Mouse (Mus musculus): ENCODE measurements around the gene Lpp. TPM values are rescaled to one million over a fixed set of nuclear protein-coding genes. Genes with fewer than 3 reads are reported as not detected.

Lpp gene
- total and polyA plus RNA-seq, 3 experiments: not detected

- no peak overlapping the region for H3K4me3 ChIP-seq (ENCODE audit: control insufficient read depth in 1 of 2, insufficient read depth in 1 of 2, low read depth in 2 of 2, low read length in 2 of 2)
- H3K9me3 ChIP-seq (replicated peaks; ENCODE audit: insufficient read depth, low read length): no peaks in the 10 kb centered on the region
- DNase-seq (ENCODE audit: low read depth, low spot score): no peak
- no peaks in the 10 kb centered on the region for H3K36me3 ChIP-seq (ENCODE audit: control insufficient read depth in 1 of 2, insufficient read depth in 2 of 2, low read length in 2 of 2)
- no peak overlapping the region for H3K27ac ChIP-seq (ENCODE audit: control insufficient read depth, low read depth, low read length)
- no peaks in the 10 kb centered on the region for H3K79me2 ChIP-seq (ENCODE audit: control insufficient read depth, insufficient read depth, low read length, poor library complexity)
- no peak for TF ChIP-seq ZC3H11A (IDR thresholded peaks at IDR 0.05; ENCODE audit: low read depth, low read length)
- TF ChIP-seq ZNF384 (IDR thresholded peaks at IDR 0.05; ENCODE audit: low read depth, low read length): no peak
- no peak for TF ChIP-seq RAD21 (IDR thresholded peaks at IDR 0.05; ENCODE audit: low read depth, low read length)
- no peak for TF ChIP-seq ELF1 (IDR thresholded peaks at IDR 0.05; ENCODE audit: low read depth, low read length)
- no peak for TF ChIP-seq ZMIZ1 (IDR thresholded peaks at IDR 0.05; ENCODE audit: low read depth, low read length)
- no peak for TF ChIP-seq POLR2A (IDR thresholded peaks at IDR 0.05; ENCODE audit: control insufficient read depth in 1 of 2, insufficient read depth in 1 of 2, low read depth in 1 of 2, low read length in 2 of 2, poor library complexity in 1 of 2)
- TF ChIP-seq CHD2 (IDR thresholded peaks at IDR 0.05; ENCODE audit: low read length): no peak
- no peak for TF ChIP-seq CTCF (IDR thresholded peaks at IDR 0.05 in 2 of 3, conservative IDR thresholded peaks at IDR 0.05 in 1 of 3; ENCODE audit: control insufficient read depth in 1 of 3, insufficient read depth in 1 of 3, low read depth in 2 of 3, low read length in 3 of 3, poor library complexity in 1 of 3, severe bottlenecking in 1 of 3)
- no peak for TF ChIP-seq MAZ (IDR thresholded peaks at IDR 0.05; ENCODE audit: low read depth, low read length)
- no peak for TF ChIP-seq UBTF (IDR thresholded peaks at IDR 0.05; ENCODE audit: borderline replicate concordance, insufficient read depth, low read depth, low read length)
- no peak for TF ChIP-seq ZKSCAN1 (IDR thresholded peaks at IDR 0.05; ENCODE audit: low read depth, low read length)
- no peak for TF ChIP-seq GABPA (IDR thresholded peaks at IDR 0.05; ENCODE audit: low read depth, low read length)
- TF ChIP-seq MEF2A (IDR thresholded peaks at IDR 0.05; ENCODE audit: extremely low read depth, insufficient replicate concordance, low read depth, low read length, poor library complexity, severe bottlenecking): no peak
- TF ChIP-seq MAFK (IDR thresholded peaks at IDR 0.05; ENCODE audit: borderline replicate concordance, low read depth, low read length): no peak
- no peak for TF ChIP-seq MXI1 (IDR thresholded peaks at IDR 0.05; ENCODE audit: low read depth, low read length)
- TF ChIP-seq SIN3A (IDR thresholded peaks at IDR 0.05; ENCODE audit: low read length): no peak
- TF ChIP-seq RCOR1 (IDR thresholded peaks at IDR 0.05; ENCODE audit: low read depth, low read length): no peak
- TF ChIP-seq CHD1 (IDR thresholded peaks at IDR 0.05; ENCODE audit: low read depth, low read length): no peak
- TF ChIP-seq ETS1 (IDR thresholded peaks at IDR 0.05; ENCODE audit: low read depth, low read length): no peak
- H3K9ac ChIP-seq (ENCODE audit: control insufficient read depth, low read depth, low read length, poor library complexity, severe bottlenecking): no peak overlapping the region
- no peaks in the 10 kb centered on the region for H3K27me3 ChIP-seq (ENCODE audit: control insufficient read depth in 1 of 2, insufficient read depth in 2 of 2, low read length in 2 of 2)
- no peaks in the 10 kb centered on the region for H3K4me1 ChIP-seq (ENCODE audit: control insufficient read depth in 1 of 2, insufficient read depth in 2 of 2, low read length in 2 of 2)
Observed at GRCm38 (mm10) chr16:25037361-25037760, 644.1 kb downstream of the Lpp start.

GRCm38 (mm10) chr16:25038529-25038928, 645.2 kb downstream of the Lpp start:
- Histone ChIP-seq H3K9ac (ENCODE audit: control insufficient read depth, low read depth, low read length, poor library complexity, severe bottlenecking) (no peak overlapping the region), H3K4me1 (ENCODE audit: control insufficient read depth in 1 of 2, insufficient read depth in 2 of 2, low read length in 2 of 2) (no peaks in the 10 kb centered on the region), H3K27ac (ENCODE audit: control insufficient read depth, low read depth, low read length) (no peak overlapping the region), H3K4me3 (ENCODE audit: control insufficient read depth in 1 of 2, insufficient read depth in 1 of 2, low read depth in 2 of 2, low read length in 2 of 2) (no peak overlapping the region), H3K9me3 (replicated peaks; ENCODE audit: insufficient read depth, low read length) (no peaks in the 10 kb centered on the region), H3K79me2 (ENCODE audit: control insufficient read depth, insufficient read depth, low read length, poor library complexity) (no peaks in the 10 kb centered on the region), H3K36me3 (ENCODE audit: control insufficient read depth in 1 of 2, insufficient read depth in 2 of 2, low read length in 2 of 2) (no peaks in the 10 kb centered on the region), H3K27me3 (ENCODE audit: control insufficient read depth in 1 of 2, insufficient read depth in 2 of 2, low read length in 2 of 2) (no peaks in the 10 kb centered on the region)
- no peak for TF ChIP-seq HCFC1 (IDR thresholded peaks at IDR 0.05; ENCODE audit: low read depth, low read length)
- TF ChIP-seq NRF1 (IDR thresholded peaks at IDR 0.05; ENCODE audit: insufficient read depth, low read depth, low read length, poor library complexity, severe bottlenecking): no peak
- no peak for TF ChIP-seq JUND (IDR thresholded peaks at IDR 0.05; ENCODE audit: low read depth, low read length)
- TF ChIP-seq MAFK (IDR thresholded peaks at IDR 0.05; ENCODE audit: borderline replicate concordance, low read depth, low read length): no peak
- no peak for TF ChIP-seq MEF2A (IDR thresholded peaks at IDR 0.05; ENCODE audit: extremely low read depth, insufficient replicate concordance, low read depth, low read length, poor library complexity, severe bottlenecking)
- no peak for TF ChIP-seq GATA1 (IDR thresholded peaks at IDR 0.05; ENCODE audit: low read depth, low read length)
- TF ChIP-seq RCOR1 (IDR thresholded peaks at IDR 0.05; ENCODE audit: low read depth, low read length): no peak
- no peak for TF ChIP-seq RAD21 (IDR thresholded peaks at IDR 0.05; ENCODE audit: low read depth, low read length)
- no peak for TF ChIP-seq MXI1 (IDR thresholded peaks at IDR 0.05; ENCODE audit: low read depth, low read length)
- no peak for TF ChIP-seq POLR2AphosphoS5 (IDR thresholded peaks at IDR 0.05; ENCODE audit: borderline replicate concordance, low read depth, low read length)
- TF ChIP-seq MAX (IDR thresholded peaks at IDR 0.05; ENCODE audit: low read length): no peak
- TF ChIP-seq MAZ (IDR thresholded peaks at IDR 0.05; ENCODE audit: low read depth, low read length): no peak
- TF ChIP-seq SMC3 (IDR thresholded peaks at IDR 0.05; ENCODE audit: low read depth, low read length): no peak
- no peak for TF ChIP-seq ZNF384 (IDR thresholded peaks at IDR 0.05; ENCODE audit: low read depth, low read length)
- DNase-seq (ENCODE audit: low read depth, low spot score): no peak
